Mouse (Mus musculus) liver, adult (tissue): ENCODE measurements around the gene Sh3glb1.

ENCODE experiments used
- GATA4 ChIP-seq: IDR thresholded peaks from 2 replicates; pipeline ENCODE4 v1.6.1; 2014; ENCODE audit warnings: mild to moderate bottlenecking, low read length; ENCODE audit not compliant: insufficient replicate concordance

Sh3glb1 gene

DNA sequence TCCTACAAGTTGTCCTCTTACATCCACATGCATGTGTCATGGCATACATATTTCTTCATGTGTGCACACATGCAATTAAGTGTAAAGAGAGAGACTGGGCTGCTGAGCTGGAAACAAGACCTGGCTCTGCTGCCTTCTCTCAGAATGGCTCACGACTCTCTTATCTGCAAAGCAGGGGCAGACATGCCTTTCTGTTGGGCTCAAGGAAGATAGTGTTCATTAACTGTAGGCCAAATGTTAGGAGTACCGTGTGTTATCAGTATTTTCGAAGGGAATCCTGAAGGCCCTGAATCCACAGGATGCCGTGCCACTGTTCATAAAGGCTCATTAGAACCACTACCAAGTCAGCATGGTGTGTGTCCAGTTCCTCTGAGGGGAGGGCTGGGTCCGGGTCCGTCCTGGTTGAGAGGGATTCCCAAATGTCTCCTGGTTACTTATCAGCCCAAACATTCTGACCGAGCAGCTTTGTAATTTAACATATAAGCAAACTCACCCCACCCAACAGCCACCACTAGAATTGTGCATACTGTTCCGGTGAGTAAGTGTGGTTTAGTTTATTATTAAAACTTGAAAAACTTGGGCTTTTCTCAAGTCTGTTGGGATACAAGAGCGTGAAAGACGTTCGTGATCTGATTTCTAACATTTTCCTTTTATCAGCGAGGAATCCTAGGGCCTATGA, 36.9 kb downstream of the Sh3glb1 start:
- no peak for TF ChIP-seq GATA4

DNA sequence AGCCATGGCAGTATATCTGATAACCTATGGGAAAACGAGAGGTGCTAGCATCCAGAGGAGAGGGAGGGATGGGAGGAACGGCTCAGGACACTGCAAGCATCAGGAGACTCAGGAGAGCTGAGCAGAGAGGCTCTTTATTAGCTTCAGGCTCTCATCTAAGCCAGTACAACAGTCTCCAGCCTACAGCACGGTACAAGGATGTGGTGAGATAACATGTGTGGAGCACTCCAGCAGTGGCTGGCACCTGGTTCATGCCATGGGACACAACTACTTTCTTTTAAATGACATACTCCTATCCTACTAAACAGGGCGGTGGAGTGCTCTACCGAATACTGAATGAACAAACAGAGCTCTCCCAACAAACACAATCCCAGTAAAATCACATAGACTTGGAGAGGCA, 38.6 kb downstream of the Sh3glb1 start:
- TF ChIP-seq GATA4, result no peak

DNA sequence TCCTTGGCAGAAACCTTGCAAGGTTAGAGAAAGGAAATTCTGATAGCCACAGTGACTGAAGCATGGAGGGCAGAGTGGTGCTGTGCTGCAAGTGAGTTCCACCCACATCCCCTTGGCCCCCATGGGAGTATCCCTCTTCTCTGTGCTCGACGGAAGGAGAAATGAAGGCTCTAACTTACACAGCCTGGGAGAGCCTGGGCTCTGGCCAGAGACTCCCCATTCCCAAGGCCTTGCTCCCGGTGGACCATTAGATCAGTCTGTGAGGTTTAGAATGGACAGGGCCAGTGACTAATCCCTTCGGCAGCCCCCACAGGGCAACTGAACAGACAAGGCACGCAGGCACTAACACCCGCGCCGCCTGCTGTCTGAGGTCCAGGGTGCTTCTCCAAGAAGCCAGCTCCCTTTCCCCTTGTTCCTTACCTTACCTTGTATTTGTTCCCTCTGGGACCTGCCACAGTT, 40.4 kb downstream of the Sh3glb1 start:
- TF ChIP-seq GATA4, result no peak

DNA sequence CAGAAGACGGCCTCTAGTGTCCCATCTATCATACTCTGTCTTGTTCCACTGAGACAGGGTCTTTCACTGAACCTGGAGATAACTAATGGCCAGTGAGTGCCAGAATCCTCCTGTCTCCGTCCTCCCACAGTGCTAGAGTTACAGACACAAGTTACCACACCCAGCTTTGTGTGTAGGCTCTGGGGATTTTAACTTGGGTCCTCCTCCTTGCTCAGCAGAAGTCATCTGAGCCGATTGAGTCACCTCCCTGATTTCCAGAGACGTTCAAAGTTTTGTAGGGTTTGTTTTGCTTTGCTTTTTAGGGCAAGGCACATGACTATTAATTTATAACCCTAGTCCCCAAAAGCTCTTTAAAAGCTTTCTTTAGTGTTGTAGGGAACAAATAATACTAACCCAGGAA, 41.0 kb downstream of the Sh3glb1 start:
- no peak for TF ChIP-seq GATA4

DNA sequence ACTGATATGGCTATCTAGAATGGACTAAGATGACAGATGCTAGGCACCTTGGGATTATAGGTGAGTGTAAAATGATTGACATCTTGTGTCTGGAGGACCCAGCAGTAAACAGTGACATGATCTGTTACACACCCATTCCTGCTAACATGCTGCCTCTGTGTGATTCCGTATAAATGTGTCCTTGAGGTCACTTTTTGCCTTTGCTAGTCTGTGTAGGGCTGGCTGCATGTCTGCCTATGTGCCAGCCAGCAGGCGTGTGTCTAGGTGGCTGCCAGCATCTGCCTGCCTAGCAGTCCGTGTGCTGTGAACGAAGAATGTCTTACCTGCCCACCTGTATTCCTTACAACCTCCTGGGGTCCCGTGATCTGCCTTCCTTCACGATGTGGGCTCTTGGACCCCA, 42.4 kb downstream of the Sh3glb1 start:
- TF ChIP-seq GATA4, result no peak

DNA sequence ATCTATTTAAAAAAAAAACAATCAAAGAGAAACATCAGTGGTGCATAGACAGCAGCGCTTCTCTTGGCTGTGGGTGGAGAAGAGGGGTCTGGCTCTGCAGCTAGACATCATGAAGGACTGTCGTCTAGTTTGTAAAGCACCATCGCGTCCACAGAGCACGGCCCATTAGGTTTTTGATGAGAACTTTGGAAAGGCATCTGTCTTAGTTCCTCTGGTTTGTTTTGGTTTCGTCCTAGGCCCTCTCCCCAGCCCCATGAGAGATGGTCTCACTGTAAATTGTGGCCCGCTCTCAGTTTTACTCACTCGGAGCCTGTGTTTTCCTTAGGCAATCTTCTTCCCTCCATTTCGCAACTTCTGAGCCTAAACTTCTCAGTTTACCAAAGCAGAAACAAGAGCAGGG, 43.9 kb downstream of the Sh3glb1 start:
- TF ChIP-seq GATA4, result no peak

DNA sequence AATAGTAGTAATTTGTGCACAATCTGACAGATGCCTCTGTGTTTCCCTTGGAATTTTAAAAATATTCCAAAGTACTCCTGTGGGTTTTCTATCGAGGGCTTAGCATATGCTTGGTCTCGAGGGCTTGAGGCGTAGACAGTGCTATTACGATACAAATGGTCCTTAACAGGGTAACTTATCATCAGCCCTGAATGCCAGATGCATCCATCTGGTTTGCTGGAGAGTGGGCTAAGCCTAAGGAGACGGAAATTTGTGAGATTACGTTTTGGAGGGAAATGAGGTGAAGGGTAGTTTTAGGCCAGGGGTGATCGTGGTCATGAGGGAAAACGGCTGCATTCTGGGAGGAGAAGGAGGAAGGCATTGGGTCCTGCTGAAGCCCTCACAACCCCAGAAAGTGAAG, 48.1 kb downstream of the Sh3glb1 start:
- no peak for TF ChIP-seq GATA4

DNA sequence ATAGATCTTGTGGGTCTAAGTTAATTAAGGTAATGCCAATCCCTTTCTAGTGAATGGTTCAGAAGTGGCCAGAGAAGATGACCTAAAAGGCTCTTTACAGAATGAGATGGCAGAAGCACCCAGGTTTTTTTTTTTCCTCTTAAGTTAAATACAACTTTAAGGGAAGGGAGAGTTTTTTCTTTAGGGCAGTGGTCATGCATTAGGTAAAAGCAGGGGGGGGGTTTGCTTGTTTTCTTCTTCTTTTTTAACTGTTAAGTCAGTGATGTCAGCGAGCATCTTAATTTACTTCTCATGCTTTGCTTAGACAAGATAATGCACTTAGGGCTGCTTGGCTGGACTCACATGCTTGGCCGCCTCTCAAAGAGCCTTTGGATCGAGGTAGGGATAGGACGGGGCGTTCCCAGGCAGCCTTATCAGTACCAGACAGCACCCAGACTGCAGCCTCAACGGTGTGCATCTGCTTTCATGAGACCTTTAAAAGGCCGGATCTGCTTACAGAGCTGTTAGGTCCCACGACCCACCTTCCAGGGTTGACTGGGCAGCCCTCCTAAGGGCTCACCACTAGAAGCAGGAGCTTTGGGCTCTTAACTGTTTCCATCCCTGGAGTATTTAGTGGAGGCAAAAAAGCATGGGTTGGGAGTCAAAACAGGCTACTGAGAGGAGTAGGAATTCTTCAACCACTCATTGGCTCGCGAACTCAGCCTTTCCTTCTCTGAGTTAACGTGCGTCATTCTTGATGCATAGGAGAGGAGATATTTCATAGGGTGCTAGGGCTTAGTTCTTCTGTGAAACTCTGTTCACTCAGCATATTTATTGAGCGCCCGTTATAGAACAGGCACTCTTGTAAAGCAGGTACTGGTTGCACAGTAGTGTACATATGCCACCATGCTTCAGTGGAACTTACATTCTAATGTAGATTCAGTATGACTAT, 49.9 kb downstream of the Sh3glb1 start:
- no peak for TF ChIP-seq GATA4

DNA sequence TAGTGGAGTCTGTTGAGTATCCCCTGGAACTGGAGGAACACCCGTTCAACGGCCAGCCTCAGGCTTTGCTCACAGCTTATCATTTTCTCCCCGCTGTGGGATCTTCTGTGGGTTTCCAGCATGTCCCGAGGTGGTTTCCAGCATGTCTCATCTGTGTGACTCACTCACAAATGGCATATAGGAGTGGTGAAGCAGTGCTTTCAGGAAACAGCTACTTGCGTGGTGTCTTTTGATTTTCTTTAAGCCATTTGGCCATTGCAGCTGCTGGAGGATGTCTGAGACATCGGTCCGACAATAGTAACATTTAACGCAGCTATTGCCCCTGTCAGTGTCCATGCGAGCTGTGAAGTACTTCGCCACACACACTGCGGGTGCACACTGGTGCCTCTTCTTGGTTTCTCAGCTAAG, 50.7 kb downstream of the Sh3glb1 start:
- no peak for TF ChIP-seq GATA4

DNA sequence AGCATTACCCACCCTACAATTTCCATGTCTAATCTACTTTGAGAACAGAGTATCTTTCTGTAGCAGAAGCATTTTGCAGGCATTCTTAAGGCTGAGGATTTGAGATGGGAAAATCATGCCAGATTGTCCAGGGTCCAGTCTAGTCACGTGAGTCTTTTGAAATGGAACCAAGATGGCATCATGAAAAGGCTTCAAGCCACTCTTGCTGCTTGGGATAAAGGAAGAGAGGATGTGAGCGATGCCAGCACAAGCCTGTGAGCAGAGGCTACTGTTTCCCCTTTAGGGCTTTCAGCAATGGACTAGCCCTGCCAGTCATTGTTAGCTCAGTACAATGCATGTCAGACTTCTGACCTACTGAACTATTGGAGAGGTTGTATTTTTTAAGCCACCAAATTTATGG, 51.2 kb downstream of the Sh3glb1 start:
- no peak for TF ChIP-seq GATA4

DNA sequence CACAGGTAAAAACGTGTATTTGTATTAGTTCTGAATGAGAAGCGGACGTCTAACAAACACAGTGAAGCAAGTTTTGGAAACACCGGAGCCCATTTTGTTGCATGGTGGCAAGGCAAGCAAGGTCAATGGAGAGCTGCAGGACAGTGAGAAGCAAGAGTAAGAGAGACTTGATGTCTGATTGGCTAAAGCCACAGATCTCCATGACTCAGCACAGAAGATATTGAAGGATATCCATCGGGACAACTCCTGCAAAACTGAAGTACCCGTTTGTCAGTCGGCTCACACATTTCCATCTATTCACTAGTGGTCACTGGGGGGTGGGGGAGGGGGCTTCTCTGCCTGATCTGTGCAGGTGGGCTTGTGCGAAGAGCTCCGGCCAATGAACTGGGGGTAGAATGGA, 52.1 kb downstream of the Sh3glb1 start:
- no peak for TF ChIP-seq GATA4

DNA sequence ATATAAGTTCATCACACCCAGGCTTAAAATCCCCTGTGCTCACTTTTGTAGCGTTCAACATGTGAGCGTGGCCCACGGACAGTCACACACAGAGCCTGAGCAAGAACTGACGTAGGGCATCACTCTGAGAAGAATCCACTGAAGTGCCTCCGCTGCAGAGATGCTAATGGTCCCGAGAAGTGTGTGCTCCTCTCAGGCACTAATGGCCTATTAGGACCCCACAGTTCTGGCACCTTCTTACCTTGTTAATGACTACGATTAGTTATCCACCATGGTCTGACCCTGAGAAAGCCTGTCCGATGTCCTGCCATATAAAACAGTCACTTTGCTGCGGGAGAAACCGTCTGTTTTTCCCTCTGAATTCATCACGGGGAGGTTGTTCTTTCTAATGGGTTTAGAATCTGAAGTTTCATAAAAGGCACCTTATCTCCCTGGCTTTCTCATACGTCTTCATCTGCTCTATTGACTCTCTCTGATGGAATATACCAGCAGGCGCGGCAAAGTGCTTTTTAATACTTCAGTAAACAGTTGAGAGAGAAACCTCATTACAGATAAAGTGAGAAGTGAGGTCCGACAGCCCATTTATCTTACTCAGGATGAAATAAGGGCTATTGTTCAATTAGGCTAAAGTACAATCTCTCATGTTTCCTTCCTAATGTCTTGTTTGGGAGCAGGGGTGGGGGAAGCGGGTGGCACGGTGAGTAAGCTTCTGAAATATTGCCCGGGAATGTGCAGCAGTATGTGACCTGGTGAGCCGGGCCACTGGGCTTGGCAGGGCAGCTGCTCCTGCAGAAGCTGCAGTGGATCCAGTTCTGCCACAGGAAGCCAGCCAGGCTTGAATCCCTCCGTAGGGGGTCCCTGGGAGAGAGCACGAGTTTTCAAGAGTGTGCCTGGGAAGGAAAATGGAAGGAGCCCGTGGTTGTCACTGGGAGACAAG, 55.5 kb downstream of the Sh3glb1 start:
- TF ChIP-seq GATA4, result no peak

DNA sequence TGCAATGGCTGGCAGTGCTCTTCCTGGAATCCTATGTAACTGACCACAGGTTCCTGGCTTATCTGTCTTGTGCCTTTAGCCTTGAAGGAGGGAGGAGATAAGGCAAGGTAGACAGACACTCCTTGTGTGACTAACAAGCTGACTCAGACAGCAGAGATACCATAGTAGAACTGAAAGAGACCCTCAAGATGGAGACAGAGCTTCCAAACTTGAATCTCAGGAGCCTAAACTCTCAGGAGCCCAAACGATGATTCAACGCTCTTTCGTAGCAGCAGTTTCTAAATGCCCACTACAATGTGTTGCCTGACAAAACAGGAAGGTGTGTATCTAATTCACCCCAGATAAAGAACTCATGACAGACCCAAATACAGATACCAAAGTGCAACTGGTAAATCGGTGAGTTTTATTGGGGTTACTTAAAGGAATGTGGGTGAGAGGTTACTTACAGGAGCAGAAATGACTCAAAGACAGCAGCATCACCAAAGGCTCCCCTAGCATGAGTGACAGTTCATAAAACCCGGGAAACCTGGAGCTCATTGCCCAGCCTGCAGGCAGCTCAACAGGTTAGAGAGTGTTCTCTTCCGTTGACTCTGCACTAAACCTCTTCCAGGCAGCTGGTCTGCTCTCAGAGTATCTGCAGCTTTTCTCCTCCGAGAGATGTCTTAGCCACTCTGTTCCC, 56.6 kb downstream of the Sh3glb1 start:
- TF ChIP-seq GATA4, result no peak

DNA sequence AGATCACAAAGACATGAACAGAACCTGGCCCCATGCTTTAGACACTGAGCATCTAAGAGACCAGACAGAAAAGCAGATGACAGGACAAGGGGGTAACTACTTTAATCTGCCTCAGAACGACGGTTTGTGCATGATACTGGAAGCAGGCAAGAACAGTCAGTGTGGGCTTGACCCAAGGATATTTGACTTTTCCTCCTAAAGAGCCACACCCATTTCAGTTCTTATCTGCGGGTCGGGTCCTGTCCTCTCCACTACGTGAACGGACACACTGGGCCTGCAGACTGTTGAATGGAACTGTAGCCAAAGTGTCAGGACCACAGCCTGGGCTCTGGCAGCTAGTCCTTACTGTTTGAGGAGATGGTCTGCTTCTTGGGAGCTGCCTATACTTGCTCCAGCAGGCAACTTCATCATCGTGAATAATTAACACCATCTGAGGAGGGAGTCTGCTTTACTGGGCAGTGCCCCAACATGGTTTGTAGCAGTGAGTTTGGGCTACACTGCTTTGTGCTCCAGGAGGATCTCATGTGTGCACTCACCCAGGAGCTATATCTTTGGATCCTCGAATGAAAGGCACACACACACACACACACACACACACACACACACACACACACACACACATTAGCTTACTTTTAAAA, 57.8 kb downstream of the Sh3glb1 start:
- TF ChIP-seq GATA4, result no peak
